Mouse (Mus musculus) embryonic fibroblast, embryonic 13.5 days (primary cell): ENCODE data around the gene Plk3.

Experiments used
- CTCF ChIP-seq: IDR thresholded peaks from 2 replicates; pipeline ENCODE4 v1.5.1; 2011; ENCODE audit warnings: mild to moderate bottlenecking, control low read depth, low read length, moderate library complexity, borderline replicate concordance; ENCODE audit not compliant: insufficient read depth
- POLR2A ChIP-seq: IDR thresholded peaks from 2 replicates; pipeline ENCODE4 v1.6.1; 2011; ENCODE audit warnings: low read depth, mild to moderate bottlenecking, control low read depth, low read length, moderate library complexity

DNA sequence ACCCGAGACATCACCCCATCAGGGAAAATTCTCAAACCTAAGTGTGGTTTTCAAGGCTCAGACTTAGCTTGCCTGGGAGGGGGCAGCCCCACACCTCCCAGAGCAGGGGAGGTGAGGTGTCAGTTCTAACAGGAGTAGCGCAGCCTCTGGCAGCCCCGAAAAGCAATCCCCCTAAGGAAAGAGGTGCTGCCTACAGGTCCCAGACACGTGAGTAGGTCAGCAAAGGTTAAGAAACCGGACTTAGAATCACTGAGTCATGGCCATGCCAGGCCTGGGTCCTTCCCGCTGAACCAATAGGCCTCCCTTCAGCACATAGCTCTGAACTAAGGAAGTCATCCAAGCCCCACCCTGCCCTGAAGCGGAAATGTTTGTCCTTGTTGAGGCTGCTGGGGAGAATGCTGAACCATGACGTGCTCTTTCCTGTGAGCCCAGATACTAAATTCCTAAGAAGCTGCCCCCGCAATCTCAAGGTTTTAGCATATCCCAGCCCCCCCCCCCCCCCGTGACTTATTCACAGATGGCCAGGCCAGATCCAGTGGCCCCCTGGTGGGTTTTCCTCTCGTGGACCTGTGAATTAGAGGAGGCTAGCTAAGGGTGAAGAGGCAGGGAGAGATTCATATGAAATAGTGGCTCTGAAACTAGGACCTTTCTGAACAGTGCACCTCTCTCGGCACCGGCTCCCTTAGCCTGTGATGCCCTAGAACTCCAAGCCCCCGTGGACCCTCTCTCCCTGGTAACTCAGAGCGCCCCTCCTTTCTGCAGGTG lies 7.7 kb downstream of the Plk3 start:
- TF ChIP-seq CTCF (no peak), POLR2A (peak; percentile 40; the same call in 1 of the 2 replicates)
